Mouse (Mus musculus) testis, adult 10 weeks (tissue): ENCODE results near the gene Iqcg. TPM values are rescaled to one million over a fixed set of nuclear protein-coding genes. Genes with fewer than 3 reads are reported as not detected.

Experiments
- polyA plus RNA-seq: library from polyadenylated mRNA; stranded (reverse); fragments of 350-450 nt; fragmentation: Illumina TruSeq; extraction: RNeasy Lipid Tissue Mini Kit (QIAGEN cat#74804); gene quantifications from one replicate; pipeline ENCODE4 v1.2.3, GENCODE M21; 2014; ENCODE audit warnings: low read depth, low replicate concordance

Iqcg gene
- polyA plus RNA-seq, result 192 TPM

DNA sequence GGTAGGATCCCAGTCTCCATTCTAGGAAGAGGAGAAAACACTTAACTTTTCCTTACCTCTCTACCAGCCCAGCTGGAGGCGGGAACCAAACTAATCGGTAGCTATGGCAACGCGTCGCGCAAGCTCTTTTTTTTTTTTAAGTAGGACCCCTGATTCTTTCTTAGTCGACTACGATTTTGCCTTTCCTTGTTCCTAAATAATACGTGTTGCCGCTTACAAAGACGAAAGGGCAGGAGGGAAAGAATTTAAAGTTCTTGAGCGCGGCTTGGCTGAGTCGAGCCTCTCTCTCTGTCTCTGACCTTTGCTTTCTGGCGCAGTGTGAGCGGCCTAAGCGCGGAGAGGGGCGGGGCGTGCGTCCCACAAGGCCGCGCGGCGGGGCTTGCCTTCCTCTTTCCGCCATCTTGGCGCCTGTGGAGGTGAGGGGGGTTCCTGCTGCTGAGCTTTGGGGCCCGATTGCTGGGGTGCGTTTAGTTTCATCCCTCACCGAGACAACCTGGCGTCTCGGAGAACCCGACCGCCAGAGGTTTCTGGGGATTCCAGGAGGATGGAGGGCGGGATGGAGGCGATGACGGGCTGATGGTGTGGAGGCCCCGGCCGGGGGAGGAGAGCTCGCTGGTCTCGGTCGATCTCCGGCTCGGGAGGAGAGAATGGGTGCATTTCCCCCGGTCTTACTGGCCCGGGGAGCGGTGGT, at the start of gene Iqcg, which contains the start of gene Rpl35a:
TSS of gene Iqcg (minus strand) at position 124 of the 691 bp plus-strand sequence.
TSS of gene Rpl35a (plus strand) at position 359 of the 691 bp plus-strand sequence.

GRCm38 (mm10) chr16:33062024-33062681, 6.1 kb upstream of the Iqcg start, which contains the start of gene Lmln:
Gene Lmln, plus strand, starts transcription at chr16:33062521.

Other genes starting within 250 kb of the Iqcg start
- not detected for gene Smbd1, start 245.7 kb downstream of the Iqcg start, polyA plus RNA-seq
- 695 TPM for gene Fyttd1, start 178.7 kb downstream of the Iqcg start, polyA plus RNA-seq
- gene Rubcn, start 178.5 kb downstream of the Iqcg start, polyA plus RNA-seq, result 19.2 TPM
- 21.8 TPM for gene Lrch3, start 142.1 kb downstream of the Iqcg start, polyA plus RNA-seq
- gene Rpl35a, start 235 bp upstream of the Iqcg start, polyA plus RNA-seq, result 524 TPM
- gene Lmln, start 6.3 kb upstream of the Iqcg start, polyA plus RNA-seq, result 5.2 TPM
- gene Osbpl11, start 128.9 kb upstream of the Iqcg start, polyA plus RNA-seq, result 13.5 TPM
- gene Snx4, start 195.2 kb upstream of the Iqcg start, polyA plus RNA-seq, result 53.4 TPM